Mouse (Mus musculus) forebrain, embryonic 14.5 days (tissue): ENCODE results near the gene BC053393. TPM values are rescaled to one million over a fixed set of nuclear protein-coding genes. Genes with fewer than 3 reads are reported as not detected.

Experiments used
- ATAC-seq: fragments of 200-750 bp; cut with Nextera tagmentation; 2 replicates; pipeline ENCODE4 v1.8.0; 2017; ENCODE audit warnings: mild to moderate bottlenecking, moderate library complexity
- DNase-seq: peaks from one replicate; pipeline ENCODE4 v3.0.0-alpha.2; 2015; ENCODE audit warnings: low spot score
- H3K27ac ChIP-seq: fragments of 300-500 bp; sonication (generic); 2 replicates; pipeline ENCODE4 v1.5.1; 2014; ENCODE audit warnings: low read depth, mild to moderate bottlenecking, control low read depth, low read length, moderate library complexity
- H3K27me3 ChIP-seq: fragments of 300-500 bp; sonication (generic); replicated peaks from 2 replicates; pipeline ENCODE4 v1.6.1; 2014; ENCODE audit warnings: low read length, control low read depth, mixed read lengths; ENCODE audit not compliant: control insufficient read depth, insufficient read depth
- H3K36me3 ChIP-seq: fragments of 300-500 bp; sonication (generic); 2 replicates; pipeline ENCODE4 v1.6.1; 2014; ENCODE audit warnings: low read length, control low read depth; ENCODE audit not compliant: control insufficient read depth, insufficient read depth
- H3K4me1 ChIP-seq: fragments of 300-500 bp; sonication (generic); 2 replicates; pipeline ENCODE4 v1.6.1; 2014; ENCODE audit warnings: antibody characterized with exemption, low read length, control low read depth; ENCODE audit not compliant: control insufficient read depth, insufficient read depth
- H3K4me2 ChIP-seq: fragments of 300-500 bp; sonication (generic); 2 replicates; pipeline ENCODE4 v1.6.1; 2014; ENCODE audit warnings: mild to moderate bottlenecking, control low read depth, low read length
- H3K4me3 ChIP-seq: fragments of 300-500 bp; sonication (generic); 2 replicates; pipeline ENCODE4 v1.5.1; 2014; ENCODE audit warnings: low read depth, low read length, control low read depth
- H3K9ac ChIP-seq: fragments of 300-500 bp; sonication (generic); 2 replicates; pipeline ENCODE4 v1.6.1; 2014; ENCODE audit warnings: mild to moderate bottlenecking, low read length, control low read depth, moderate library complexity
- H3K9me3 ChIP-seq: fragments of 300-500 bp; sonication (generic); replicated peaks from 2 replicates; pipeline ENCODE4 v1.6.1; 2016; ENCODE audit warnings: low read length, control low read depth, mixed read lengths; ENCODE audit not compliant: control insufficient read depth
- WGBS: fragments of 180-500 bp; shearing (Covaris S2); extraction: QIAGEN DNeasy Blood & Tissue Kit; methylation state at CpG from one replicate; pipeline ENCODE4 v1.1.7; 2014; 5-methylcytosine and 5-hydroxymethylcytosine counted together
- polyA plus RNA-seq: library from polyadenylated mRNA; unstranded; fragments of >200 nt; fragmentation: Nextera tagmentation; extraction: Ambion mirVana; gene quantifications from 2 replicates; pipeline ENCODE4 v1.2.1, GENCODE M21; 2014

Gene BC053393
- polyA plus RNA-seq, 1 experiment from 2014 or later = not detected

- no peak overlapping the region for H3K4me3 ChIP-seq
- H3K4me2 ChIP-seq = no peak overlapping the region
- H3K9ac ChIP-seq = no peak overlapping the region
- no peaks in the 10 kb centered on the region for H3K27me3 ChIP-seq
- DNase-seq = no peak
- no peaks in the 10 kb centered on the region for H3K9me3 ChIP-seq
- H3K36me3 ChIP-seq = no peaks in the 10 kb centered on the region
- no peak overlapping the region for H3K27ac ChIP-seq
- WGBS = 88% methylated on average over 1 of the region's 1 CpGs
- no peak for ATAC-seq
- H3K4me1 ChIP-seq = no peaks in the 10 kb centered on the region
Observed at GRCm38 (mm10) chr11:46564671-46565070, 6.7 kb upstream of the BC053393 start.

- H3K27me3 ChIP-seq = no peaks in the 10 kb centered on the region
- no peak overlapping the region for H3K4me2 ChIP-seq
- no peaks in the 10 kb centered on the region for H3K4me1 ChIP-seq
- H3K9ac ChIP-seq = no peak overlapping the region
- WGBS = 95% methylated on average over 2 of the region's 2 CpGs
- ATAC-seq (no peak), DNase-seq (no peak)
- no peaks in the 10 kb centered on the region for H3K36me3 ChIP-seq
- H3K9me3 ChIP-seq = no peaks in the 10 kb centered on the region
- no peak overlapping the region for H3K27ac ChIP-seq
- no peak overlapping the region for H3K4me3 ChIP-seq
Observed at GRCm38 (mm10) chr11:46565967-46566366, 5.4 kb upstream of the BC053393 start.

- H3K9ac ChIP-seq = no peak overlapping the region
- H3K4me1 ChIP-seq = no peaks in the 10 kb centered on the region
- H3K4me3 ChIP-seq = no peak overlapping the region
- H3K4me2 ChIP-seq = no peak overlapping the region
- no peaks in the 10 kb centered on the region for H3K36me3 ChIP-seq
- no peaks in the 10 kb centered on the region for H3K27me3 ChIP-seq
- H3K9me3 ChIP-seq = no peaks in the 10 kb centered on the region
- ATAC-seq (no peak), DNase-seq (no peak)
- H3K27ac ChIP-seq = no peak overlapping the region
- 75% methylated on average over 1 of the region's 1 CpGs for WGBS
Observed at GRCm38 (mm10) chr11:46569107-46569506, 2.2 kb upstream of the BC053393 start.

GRCm38 (mm10) chr11:46578771-46579281 is 7.5 kb downstream of the BC053393 start:
- no peak overlapping the region for H3K9ac ChIP-seq
- 74% methylated on average over 5 of the region's 5 CpGs for WGBS
- DNase-seq (no peak), ATAC-seq (no peak)
- H3K9me3 ChIP-seq = no peaks in the 10 kb centered on the region
- H3K27ac ChIP-seq = no peak overlapping the region
- H3K4me3 ChIP-seq = no peak overlapping the region
- H3K4me1 ChIP-seq = no peaks in the 10 kb centered on the region
- H3K4me2 ChIP-seq = no peak overlapping the region
- no peaks in the 10 kb centered on the region for H3K36me3 ChIP-seq
- H3K27me3 ChIP-seq = no peaks in the 10 kb centered on the region

GRCm38 (mm10) chr11:46580428-46580827 is 9.1 kb downstream of the BC053393 start:
- Histone ChIP-seq H3K27me3 (no peaks in the 10 kb centered on the region), H3K9me3 (no peaks in the 10 kb centered on the region), H3K4me2 (no peak overlapping the region), H3K27ac (no peak overlapping the region), H3K9ac (no peak overlapping the region), H3K4me1 (no peaks in the 10 kb centered on the region), H3K4me3 (no peak overlapping the region), H3K36me3 (no peaks in the 10 kb centered on the region)
- ATAC-seq (no peak), DNase-seq (no peak)
- WGBS = 83% methylated on average over 3 of the region's 3 CpGs

- Histone ChIP-seq H3K36me3 (no peaks in the 10 kb centered on the region), H3K27ac (no peak overlapping the region), H3K4me3 (no peak overlapping the region), H3K9me3 (no peaks in the 10 kb centered on the region), H3K4me2 (no peak overlapping the region), H3K27me3 (no peaks in the 10 kb centered on the region), H3K4me1 (no peaks in the 10 kb centered on the region), H3K9ac (no peak overlapping the region)
- DNase-seq = no peak
- ATAC-seq = no peak
- WGBS = 87% methylated on average over 5 of the region's 5 CpGs
Observed at GRCm38 (mm10) chr11:46582741-46583140, 11.4 kb downstream of the BC053393 start.

GRCm38 (mm10) chr11:46592416-46592815 is 21.1 kb downstream of the BC053393 start:
- Histone ChIP-seq H3K9me3 (no peaks in the 10 kb centered on the region), H3K4me2 (no peak overlapping the region), H3K27ac (no peak overlapping the region), H3K27me3 (no peaks in the 10 kb centered on the region), H3K9ac (no peak overlapping the region), H3K4me3 (no peak overlapping the region), H3K4me1 (no peaks in the 10 kb centered on the region), H3K36me3 (no peaks in the 10 kb centered on the region)
- no peak for ATAC-seq
- no peak for DNase-seq
- WGBS = 86% methylated on average over 2 of the region's 2 CpGs

- H3K27ac ChIP-seq = no peak overlapping the region
- no peak overlapping the region for H3K9ac ChIP-seq
- H3K4me3 ChIP-seq = no peak overlapping the region
- no peak for DNase-seq
- WGBS = 64% methylated on average over 1 of the region's 1 CpGs
- no peaks in the 10 kb centered on the region for H3K27me3 ChIP-seq
- H3K9me3 ChIP-seq = no peaks in the 10 kb centered on the region
- no peak overlapping the region for H3K4me2 ChIP-seq
- H3K36me3 ChIP-seq = no peaks in the 10 kb centered on the region
- no peak for ATAC-seq
- no peaks in the 10 kb centered on the region for H3K4me1 ChIP-seq
Observed at GRCm38 (mm10) chr11:46619929-46620328, 48.6 kb downstream of the BC053393 start.

- no peaks in the 10 kb centered on the region for H3K36me3 ChIP-seq
- no peaks in the 10 kb centered on the region for H3K27me3 ChIP-seq
- no peak overlapping the region for H3K4me3 ChIP-seq
- H3K4me1 ChIP-seq = no peaks in the 10 kb centered on the region
- no peak overlapping the region for H3K27ac ChIP-seq
- DNase-seq (no peak), ATAC-seq (no peak)
- no peaks in the 10 kb centered on the region for H3K9me3 ChIP-seq
- H3K9ac ChIP-seq = no peak overlapping the region
- WGBS = 73% methylated on average over 7 of the region's 7 CpGs
- H3K4me2 ChIP-seq = no peak overlapping the region
Observed at GRCm38 (mm10) chr11:46620414-46621168, 49.3 kb downstream of the BC053393 start.
